Mouse (Mus musculus): ENCODE measurements around the gene Gm49395. TPM values are rescaled to one million over a fixed set of nuclear protein-coding genes. Genes with fewer than 3 reads are reported as not detected.

The Gm49395 gene
- total and polyA plus RNA-seq, 2 experiments from 2014 or later, result 3.4 TPM; not detected in 1

GRCm38 (mm10) chr13:115089395-115090025, 12.2 kb downstream of the Gm49395 start:
- 11% methylated on average over 33 of the region's 35 CpGs for WGBS
- Histone ChIP-seq H3K27me3 (ENCODE audit: insufficient read depth, low read length) (no peaks in the 10 kb centered on the region), H3K9ac (replicated peaks; ENCODE audit: low read length, poor library complexity, severe bottlenecking) (peak overlapping the region; percentile 70), H3K27ac (ENCODE audit: low read depth, low read length) (no peak overlapping the region), H3K9me3 (ENCODE audit: low read length) (no peaks in the 10 kb centered on the region), H3K4me2 (ENCODE audit: low read depth, low read length, poor library complexity, severe bottlenecking) (peak overlapping the region; percentile 89), H3K36me3 (ENCODE audit: insufficient read depth, low read length) (no peaks in the 10 kb centered on the region), H3K4me1 (ENCODE audit: insufficient read depth, low read length) (peaks cover 4% of the 10 kb centered on the region; the same call in 1 of the 2 replicates), H3K4me3 (ENCODE audit: low read depth, low read length) (peak overlapping the region; percentile 48)
- peak; percentile 3 for DNase-seq (ENCODE audit: low spot score)
- ATAC-seq (ENCODE audit: low FRiP score), result peak; percentile 65
- TF ChIP-seq CTCF (IDR thresholded peaks at IDR 0.05), result no peak

DNA sequence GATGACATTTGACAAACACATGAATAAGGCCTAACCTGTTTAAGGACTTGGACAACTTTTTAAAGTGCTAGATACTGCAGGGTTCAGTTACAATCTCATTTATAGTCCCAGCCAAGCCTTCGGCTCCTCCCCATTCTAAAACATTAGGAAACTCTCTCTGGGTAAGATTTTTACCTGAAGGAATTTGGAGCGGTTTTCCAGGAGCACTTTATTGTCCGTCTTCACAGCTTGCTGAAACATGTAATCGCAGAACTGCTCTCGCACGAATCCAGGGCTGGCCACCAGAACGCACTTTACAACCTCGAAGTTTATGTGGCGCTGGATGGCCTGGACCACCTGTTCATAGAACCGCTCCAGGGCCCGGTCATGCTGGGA, 12.7 kb downstream of the Gm49395 start:
- Histone ChIP-seq H3K4me3 (ENCODE audit: low read depth, low read length) (peak overlapping the region; percentile 48), H3K27ac (ENCODE audit: low read depth, low read length) (no peak overlapping the region), H3K36me3 (ENCODE audit: insufficient read depth, low read length) (no peaks in the 10 kb centered on the region), H3K4me1 (ENCODE audit: insufficient read depth, low read length) (peaks cover 4% of the 10 kb centered on the region; the same call in 1 of the 2 replicates), H3K27me3 (ENCODE audit: insufficient read depth, low read length) (no peaks in the 10 kb centered on the region), H3K9me3 (ENCODE audit: low read length) (no peaks in the 10 kb centered on the region), H3K9ac (replicated peaks; ENCODE audit: low read length, poor library complexity, severe bottlenecking) (peak overlapping the region; percentile 70), H3K4me2 (ENCODE audit: low read depth, low read length, poor library complexity, severe bottlenecking) (peak overlapping the region; percentile 89)
- WGBS, result 73% methylated on average over 11 of the region's 11 CpGs
- ATAC-seq (ENCODE audit: low FRiP score) (no peak), DNase-seq (ENCODE audit: low spot score) (no peak)
- no peak for TF ChIP-seq CTCF (IDR thresholded peaks at IDR 0.05)

GRCm38 (mm10) chr13:115085974-115086373, 15.7 kb downstream of the Gm49395 start:
- peaks cover 4% of the 10 kb centered on the region; the same call in 1 of the 2 replicates for H3K4me1 ChIP-seq (ENCODE audit: insufficient read depth, low read length)
- no peaks in the 10 kb centered on the region for H3K36me3 ChIP-seq (ENCODE audit: insufficient read depth, low read length)
- no peak for TF ChIP-seq CTCF (IDR thresholded peaks at IDR 0.05)
- H3K4me3 ChIP-seq (ENCODE audit: low read depth, low read length), result no peak overlapping the region
- H3K9me3 ChIP-seq (ENCODE audit: low read length), result no peaks in the 10 kb centered on the region
- no peak overlapping the region for H3K27ac ChIP-seq (ENCODE audit: low read depth, low read length)
- no peak for DNase-seq (ENCODE audit: low spot score)
- H3K27me3 ChIP-seq (ENCODE audit: insufficient read depth, low read length), result no peaks in the 10 kb centered on the region
- H3K9ac ChIP-seq (replicated peaks; ENCODE audit: low read length, poor library complexity, severe bottlenecking), result no peak overlapping the region
- WGBS, result 91% methylated on average over 6 of the region's 6 CpGs
- no peak for ATAC-seq (ENCODE audit: low FRiP score)
- H3K4me2 ChIP-seq (ENCODE audit: low read depth, low read length, poor library complexity, severe bottlenecking), result no peak overlapping the region

DNA sequence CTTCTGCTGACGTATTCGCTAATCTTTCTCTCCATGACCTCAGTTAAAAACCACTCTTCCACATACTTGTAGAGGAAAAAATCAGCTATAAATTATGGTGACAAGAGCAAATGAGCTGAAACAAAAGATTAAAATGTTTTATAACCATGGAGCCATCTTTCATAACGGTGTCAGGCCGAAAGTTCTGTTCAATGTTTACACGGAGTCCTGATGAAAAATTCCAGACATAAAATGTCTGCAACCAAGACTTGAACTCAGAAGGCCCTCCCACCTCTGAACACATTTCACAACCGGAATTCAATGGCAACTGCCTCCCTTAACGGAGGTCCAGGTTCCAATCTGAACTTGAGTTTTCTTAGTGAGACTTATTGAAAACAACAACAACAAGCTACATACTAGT, 19.4 kb downstream of the Gm49395 start:
- H3K27me3 ChIP-seq (ENCODE audit: insufficient read depth, low read length), result no peaks in the 10 kb centered on the region
- H3K9me3 ChIP-seq (ENCODE audit: low read length), result no peaks in the 10 kb centered on the region
- H3K4me1 ChIP-seq (ENCODE audit: insufficient read depth, low read length), result no peaks in the 10 kb centered on the region
- no peak for DNase-seq (ENCODE audit: low spot score)
- no peak for ATAC-seq (ENCODE audit: low FRiP score)
- no peak overlapping the region for H3K27ac ChIP-seq (ENCODE audit: low read depth, low read length)
- H3K4me3 ChIP-seq (ENCODE audit: low read depth, low read length), result no peak overlapping the region
- no peak overlapping the region for H3K4me2 ChIP-seq (ENCODE audit: low read depth, low read length, poor library complexity, severe bottlenecking)
- H3K36me3 ChIP-seq (ENCODE audit: insufficient read depth, low read length), result no peaks in the 10 kb centered on the region
- no peak overlapping the region for H3K9ac ChIP-seq (replicated peaks; ENCODE audit: low read length, poor library complexity, severe bottlenecking)
- TF ChIP-seq CTCF (IDR thresholded peaks at IDR 0.05), result no peak
- WGBS, result 92% methylated on average over 7 of the region's 7 CpGs

- no peak overlapping the region for H3K27ac ChIP-seq (ENCODE audit: low read depth, low read length)
- no peak overlapping the region for H3K4me2 ChIP-seq (ENCODE audit: low read depth, low read length, poor library complexity, severe bottlenecking)
- DNase-seq (ENCODE audit: low spot score), result no peak
- ATAC-seq (ENCODE audit: low FRiP score), result no peak
- H3K4me3 ChIP-seq (ENCODE audit: low read depth, low read length), result no peak overlapping the region
- 89% methylated on average over 3 of the region's 3 CpGs for WGBS
- no peaks in the 10 kb centered on the region for H3K9me3 ChIP-seq (ENCODE audit: low read length)
- no peaks in the 10 kb centered on the region for H3K4me1 ChIP-seq (ENCODE audit: insufficient read depth, low read length)
- H3K36me3 ChIP-seq (ENCODE audit: insufficient read depth, low read length), result no peaks in the 10 kb centered on the region
- no peak overlapping the region for H3K9ac ChIP-seq (replicated peaks; ENCODE audit: low read length, poor library complexity, severe bottlenecking)
- H3K27me3 ChIP-seq (ENCODE audit: insufficient read depth, low read length), result no peaks in the 10 kb centered on the region
- TF ChIP-seq CTCF (IDR thresholded peaks at IDR 0.05), result no peak
Observed at GRCm38 (mm10) chr13:115079996-115080585, 21.6 kb downstream of the Gm49395 start.

DNA sequence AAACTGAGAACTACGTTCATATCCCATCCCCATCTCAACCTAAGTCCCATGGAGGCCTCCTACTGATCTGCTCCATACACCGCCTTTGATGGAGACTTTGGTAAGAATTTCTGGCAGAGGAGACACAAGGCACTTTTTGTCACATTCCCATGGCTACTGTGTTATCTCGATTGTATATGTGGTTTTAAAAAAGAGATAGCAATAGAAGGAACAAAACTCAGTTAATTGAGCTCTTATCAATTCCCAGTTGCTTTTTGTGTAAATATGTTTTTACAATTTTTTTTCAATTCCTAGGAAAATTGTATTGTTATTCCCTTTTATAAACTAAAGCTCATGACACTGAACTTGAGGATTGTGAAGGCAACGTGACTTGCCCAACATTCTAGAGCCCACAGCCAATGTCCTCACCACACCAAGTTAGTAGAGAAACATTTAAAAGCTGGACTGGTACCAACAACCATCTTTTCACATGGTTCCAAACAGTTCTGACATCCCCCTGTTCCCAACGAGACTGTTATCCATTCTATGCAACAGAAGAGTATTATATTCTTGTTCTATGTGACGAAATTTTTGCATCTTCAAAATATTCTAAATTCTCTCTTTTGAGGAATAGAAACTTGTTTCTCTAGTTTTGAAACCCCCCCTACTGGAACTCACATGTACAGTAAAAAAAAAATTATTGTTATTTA, 22.6 kb downstream of the Gm49395 start:
- H3K9ac ChIP-seq (replicated peaks; ENCODE audit: low read length, poor library complexity, severe bottlenecking), result no peak overlapping the region
- no peak overlapping the region for H3K4me3 ChIP-seq (ENCODE audit: low read depth, low read length)
- TF ChIP-seq CTCF (IDR thresholded peaks at IDR 0.05), result no peak
- DNase-seq (ENCODE audit: low spot score) (no peak), ATAC-seq (ENCODE audit: low FRiP score) (no peak)
- H3K4me2 ChIP-seq (ENCODE audit: low read depth, low read length, poor library complexity, severe bottlenecking), result no peak overlapping the region
- no peaks in the 10 kb centered on the region for H3K9me3 ChIP-seq (ENCODE audit: low read length)
- no peak overlapping the region for H3K27ac ChIP-seq (ENCODE audit: low read depth, low read length)
- H3K4me1 ChIP-seq (ENCODE audit: insufficient read depth, low read length), result no peaks in the 10 kb centered on the region
- 80% methylated on average over 6 of the region's 6 CpGs for WGBS
- no peaks in the 10 kb centered on the region for H3K36me3 ChIP-seq (ENCODE audit: insufficient read depth, low read length)
- no peaks in the 10 kb centered on the region for H3K27me3 ChIP-seq (ENCODE audit: insufficient read depth, low read length)

Data from midbrain, postnatal 0 days (tissue).